Mouse (Mus musculus) limb, embryonic 13.5 days (tissue): Measurements from ENCODE around the gene 1810009A15Rik. TPM values are rescaled to one million over a fixed set of nuclear protein-coding genes. Genes with fewer than 3 reads are reported as not detected.
"Not testable (repeated sequence)": the region's sequence is repeated elsewhere in the genome, so short reads cannot be mapped to it uniquely, and the experiment has no call there.

Experiments
- ATAC-seq: fragments of 200-750 bp; cut with Nextera tagmentation; 2 replicates; pipeline ENCODE4 v1.8.0; 2017; ENCODE audit warnings: low read depth, moderate number of reproducible peaks, moderate TSS enrichment; ENCODE audit not compliant: low FRiP score
- H3K27ac ChIP-seq: fragments of 300-500 bp; sonication (generic); 2 replicates; pipeline ENCODE4 v1.5.1; 2015; ENCODE audit warnings: inconsistent platforms, mild to moderate bottlenecking, moderate library complexity
- H3K27me3 ChIP-seq: fragments of 300-500 bp; sonication (generic); 2 replicates; pipeline ENCODE4 v1.6.1; 2015; ENCODE audit warnings: mild to moderate bottlenecking, inconsistent platforms
- H3K36me3 ChIP-seq: fragments of 300-500 bp; sonication (generic); 2 replicates; pipeline ENCODE4 v1.6.1; 2015; ENCODE audit warnings: inconsistent platforms, mild to moderate bottlenecking, moderate library complexity
- H3K4me1 ChIP-seq: fragments of 300-500 bp; sonication (generic); 2 replicates; pipeline ENCODE4 v1.6.1; 2015; ENCODE audit warnings: inconsistent platforms
- H3K4me2 ChIP-seq: fragments of 300-500 bp; sonication (generic); replicated peaks from 2 replicates; pipeline ENCODE4 v1.6.1; 2015; ENCODE audit warnings: inconsistent platforms, mild to moderate bottlenecking, moderate library complexity
- H3K4me3 ChIP-seq: fragments of 300-500 bp; sonication (generic); 2 replicates; pipeline ENCODE4 v1.5.1; 2015; ENCODE audit warnings: moderate library complexity, mild to moderate bottlenecking, inconsistent platforms
- H3K9ac ChIP-seq: fragments of 300-500 bp; sonication (generic); 2 replicates; pipeline ENCODE4 v1.6.1; 2015; ENCODE audit warnings: mild to moderate bottlenecking, inconsistent platforms
- H3K9me3 ChIP-seq: fragments of 300-500 bp; sonication (generic); 2 replicates; pipeline ENCODE4 v1.6.1; 2016; ENCODE audit warnings: inconsistent platforms
- WGBS: fragments of 180-500 bp; shearing (Covaris S2); methylation state at CpG from one replicate; pipeline ENCODE4 v1.1.7; 2015; 5-methylcytosine and 5-hydroxymethylcytosine counted together
- polyA plus RNA-seq: library from polyadenylated mRNA; unstranded; fragments of >200 nt; fragmentation: Nextera tagmentation; extraction: Ambion mirVana; gene quantifications from 2 replicates; pipeline ENCODE4 v1.2.1, GENCODE M21; 2015

The 1810009A15Rik gene
- polyA plus RNA-seq, 1 experiment from 2014 or later = 96.6 TPM

DNA sequence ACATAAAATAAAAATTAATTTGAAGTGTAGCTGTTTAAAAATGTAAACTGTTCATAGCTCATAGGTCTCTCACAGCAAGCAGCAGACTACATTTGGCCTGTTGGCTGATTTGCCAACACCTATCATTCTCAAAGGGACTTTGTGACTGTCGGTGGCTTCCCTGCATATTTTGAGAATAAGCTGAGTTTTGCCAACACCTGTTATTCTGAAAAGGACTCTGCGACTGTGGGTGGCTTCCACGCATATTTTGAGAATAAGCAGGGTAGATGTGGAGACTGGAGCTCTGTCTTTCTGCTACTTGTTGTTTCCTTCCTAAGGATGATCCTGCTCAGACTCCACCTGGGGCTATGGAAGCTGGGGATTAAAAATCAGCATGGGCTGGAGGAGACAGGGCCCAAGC, 35.5 kb upstream of the 1810009A15Rik start:
- no peak overlapping the region for H3K4me2 ChIP-seq
- H3K27me3 ChIP-seq = no peaks in the 10 kb centered on the region
- H3K4me3 ChIP-seq = no peak overlapping the region
- 82% methylated on average over 3 of the region's 3 CpGs for WGBS
- peaks cover 15% of the 10 kb centered on the region for H3K4me1 ChIP-seq
- H3K9me3 ChIP-seq = no peaks in the 10 kb centered on the region
- no peak overlapping the region for H3K9ac ChIP-seq
- no peak for ATAC-seq
- peaks cover 6% of the 10 kb centered on the region for H3K36me3 ChIP-seq
- H3K27ac ChIP-seq = no peak overlapping the region

DNA sequence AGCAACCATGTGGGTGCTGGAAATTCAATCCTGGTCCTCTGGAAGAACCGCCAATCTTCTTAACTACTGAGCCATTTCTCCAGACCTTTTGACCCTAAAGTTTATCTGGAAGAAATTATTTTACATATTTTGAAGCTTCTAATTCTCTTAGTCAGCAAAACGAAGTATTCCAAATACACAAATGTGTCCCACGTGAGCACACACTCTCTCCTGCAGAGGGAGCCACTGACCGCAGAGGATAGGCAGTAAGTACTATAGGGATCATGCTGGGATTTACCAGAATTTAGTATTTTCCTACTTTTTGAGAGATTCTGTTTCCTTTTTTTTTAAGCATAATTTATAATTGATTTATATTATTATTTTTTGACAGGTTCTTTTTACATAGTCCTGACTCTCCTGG, 31.0 kb upstream of the 1810009A15Rik start:
- Histone ChIP-seq H3K4me3 (no peak overlapping the region), H3K36me3 (no peaks in the 10 kb centered on the region), H3K27ac (no peak overlapping the region), H3K4me1 (0 out of 2 replicates have a peak, but pooled peaks cover under 1% of the 10 kb centered on the region), H3K9me3 (no peaks in the 10 kb centered on the region), H3K27me3 (no peaks in the 10 kb centered on the region), H3K4me2 (no peak overlapping the region), H3K9ac (no peak overlapping the region)
- ATAC-seq = no peak
- 44% methylated on average over 4 of the region's 4 CpGs for WGBS

DNA sequence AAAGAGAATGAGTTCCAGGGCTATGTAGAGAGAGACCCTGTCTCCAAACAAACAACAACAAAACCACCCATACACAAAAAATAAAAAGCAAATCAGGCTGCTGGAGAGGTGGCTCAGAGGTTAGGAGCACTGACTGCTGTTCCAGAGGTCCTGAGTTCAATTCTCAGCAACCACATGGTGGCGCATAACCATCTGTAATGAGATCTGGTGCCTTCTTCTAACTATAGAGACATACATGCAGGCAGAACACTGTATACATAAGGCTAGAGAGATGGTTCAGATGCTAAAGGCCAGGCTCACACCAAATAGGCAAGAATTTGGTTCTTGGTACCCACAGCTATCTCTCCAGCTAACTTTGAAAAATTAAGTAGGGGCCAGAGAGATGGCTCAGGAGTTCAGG, 29.6 kb upstream of the 1810009A15Rik start:
- Histone ChIP-seq H3K27me3 (no peaks in the 10 kb centered on the region), H3K27ac (no peak overlapping the region), H3K36me3 (no peaks in the 10 kb centered on the region), H3K9me3 (no peaks in the 10 kb centered on the region), H3K4me2 (no peak overlapping the region), H3K4me1 (no peaks in the 10 kb centered on the region), H3K9ac (no peak overlapping the region), H3K4me3 (no peak overlapping the region)
- no peak for ATAC-seq
- 25% methylated on average over 1 of the region's 1 CpGs for WGBS

DNA sequence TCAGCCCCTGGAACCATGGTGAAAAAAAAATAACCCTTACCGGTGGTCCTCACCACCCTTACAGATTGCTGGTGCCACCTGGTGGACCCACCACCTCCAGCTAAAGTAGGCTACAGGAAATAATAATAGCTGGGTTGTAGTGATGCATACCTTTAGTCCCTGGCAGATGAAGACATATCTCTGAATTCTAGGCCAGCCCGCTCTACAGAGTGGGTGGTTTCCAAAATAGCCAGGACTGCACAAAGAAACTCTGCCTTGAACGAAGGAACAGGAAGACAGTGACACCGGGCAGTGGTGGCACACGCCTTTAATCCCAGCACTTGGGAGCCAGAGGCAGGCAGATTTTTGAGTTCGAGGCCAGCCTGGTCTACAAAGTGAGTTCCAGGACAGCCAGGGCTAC, 24.4 kb upstream of the 1810009A15Rik start:
- H3K4me3 ChIP-seq = no peak overlapping the region
- H3K27ac ChIP-seq = no peak overlapping the region
- ATAC-seq = no peak
- no peaks in the 10 kb centered on the region for H3K9me3 ChIP-seq
- 84% methylated on average over 6 of the region's 6 CpGs for WGBS
- H3K4me2 ChIP-seq = no peak overlapping the region
- H3K36me3 ChIP-seq = no peaks in the 10 kb centered on the region
- H3K4me1 ChIP-seq = no peaks in the 10 kb centered on the region
- no peaks in the 10 kb centered on the region for H3K27me3 ChIP-seq
- no peak overlapping the region for H3K9ac ChIP-seq

DNA sequence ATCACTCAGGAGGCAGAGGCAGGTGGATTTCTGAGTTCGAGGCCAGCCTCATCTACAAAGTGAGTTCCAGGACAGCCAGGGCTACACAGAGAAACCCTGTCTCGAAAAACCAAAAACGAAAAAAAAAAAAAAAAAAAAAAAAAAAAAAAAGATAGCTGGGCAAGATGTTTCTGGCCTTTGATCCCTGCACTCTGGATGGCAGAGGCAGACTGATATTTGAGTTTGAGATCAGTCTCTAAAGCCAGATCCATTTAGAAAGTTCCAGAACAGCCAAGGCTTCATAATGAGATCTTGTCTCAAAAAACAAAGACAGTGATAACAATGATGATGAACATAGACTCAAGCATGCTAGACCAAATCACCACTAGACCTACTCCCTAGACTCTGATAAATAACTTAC, 18.3 kb upstream of the 1810009A15Rik start:
- Histone ChIP-seq H3K36me3 (peaks cover 25% of the 10 kb centered on the region), H3K4me3 (peak overlapping the region; percentile 99; the same call in 1 of the 2 replicates), H3K4me2 (peak overlapping the region; percentile 92)
- 85% methylated on average over 3 of the region's 3 CpGs for WGBS
- not testable (repeated sequence) for H3K4me1 ChIP-seq, H3K9ac ChIP-seq, H3K9me3 ChIP-seq, H3K27me3 ChIP-seq, H3K27ac ChIP-seq, ATAC-seq

DNA sequence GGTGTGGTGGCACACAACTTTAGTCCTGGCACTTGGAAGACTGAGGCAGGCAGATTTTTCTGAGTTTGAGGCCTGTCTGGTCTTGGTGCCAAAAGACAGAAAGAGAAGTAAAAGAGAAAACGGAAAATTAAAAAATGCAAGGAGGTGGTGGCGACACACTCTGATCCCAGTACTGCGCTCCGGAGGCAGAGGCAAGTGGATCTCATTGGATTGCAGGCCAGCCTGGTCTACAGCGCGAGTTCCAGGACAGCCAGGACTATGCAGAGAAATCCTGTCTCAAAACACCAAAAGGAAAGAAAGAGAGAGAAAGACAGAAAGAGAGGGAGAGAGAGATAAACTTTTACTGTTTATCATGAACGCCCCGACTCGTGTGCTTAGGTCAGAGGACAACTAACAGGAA, 17.8 kb upstream of the 1810009A15Rik start:
- H3K9ac ChIP-seq = peak overlapping the region; percentile 98
- peak overlapping the region; percentile 92 for H3K4me2 ChIP-seq
- H3K4me1 ChIP-seq = peaks cover 9% of the 10 kb centered on the region
- H3K4me3 ChIP-seq = peak overlapping the region; percentile 99
- peaks cover 30% of the 10 kb centered on the region for H3K36me3 ChIP-seq
- 56% methylated on average over 9 of the region's 9 CpGs for WGBS
- H3K27me3 ChIP-seq = no peaks in the 10 kb centered on the region
- H3K27ac ChIP-seq = no peak overlapping the region; the same call in 1 of the 2 replicates
- H3K9me3 ChIP-seq = no peaks in the 10 kb centered on the region
- no peak for ATAC-seq

DNA sequence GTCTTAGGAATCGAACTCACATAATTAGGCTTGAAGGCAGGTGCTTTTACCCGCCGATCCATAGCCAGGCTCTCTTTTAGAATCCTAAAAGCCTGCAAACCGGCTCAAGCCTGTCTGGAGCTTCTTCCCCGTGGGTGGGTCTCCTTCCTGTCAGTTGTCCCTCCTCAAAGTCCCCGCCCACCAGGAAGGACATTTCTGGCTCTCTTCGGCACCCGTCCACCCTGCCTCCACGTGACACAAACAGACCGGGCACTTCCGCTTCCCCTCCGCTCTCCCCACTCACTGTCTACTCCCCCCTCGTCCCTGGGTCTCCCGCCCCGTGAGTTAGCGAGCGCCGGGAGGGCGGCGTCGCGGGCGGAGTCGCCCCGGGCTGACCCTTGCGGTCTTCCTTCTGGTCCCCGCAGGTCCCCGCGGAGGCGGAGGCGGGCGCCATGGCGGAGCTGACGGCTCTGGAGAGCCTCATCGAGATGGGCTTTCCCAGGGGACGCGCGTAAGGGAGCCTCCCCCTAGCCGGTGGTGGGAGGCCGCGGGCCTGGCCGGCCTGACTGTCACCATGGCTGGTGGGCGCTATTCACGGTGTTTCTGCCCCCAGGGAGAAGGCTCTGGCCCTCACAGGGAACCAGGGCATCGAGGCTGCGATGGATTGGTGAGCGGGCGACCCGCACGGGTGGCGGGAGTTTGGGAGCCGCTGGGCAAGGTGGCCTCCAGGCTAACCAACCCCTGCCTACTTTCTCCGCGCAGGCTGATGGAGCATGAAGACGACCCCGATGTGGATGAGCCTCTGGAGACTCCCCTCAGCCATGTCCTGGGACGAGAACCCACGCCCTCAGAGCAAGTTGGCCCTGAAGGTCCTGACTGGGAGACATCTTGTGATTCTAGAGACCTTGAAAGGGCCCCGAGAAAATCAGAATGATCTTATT, 17.1 kb upstream of the 1810009A15Rik start, which contains the start of gene Ubxn1:
Ubxn1 (plus strand) TSS at position 230 of the 920 bp plus-strand sequence.
- peak; percentile 98 for ATAC-seq
- Histone ChIP-seq H3K27me3 (no peaks in the 10 kb centered on the region), H3K4me1 (peaks cover 9% of the 10 kb centered on the region), H3K27ac (peak within 1 kb of the TSS; percentile 69), H3K36me3 (peaks cover 36% of the 10 kb centered on the region), H3K9me3 (no peaks in the 10 kb centered on the region), H3K9ac (peak within 1 kb of the TSS; percentile 98), H3K4me2 (peak within 1 kb of the TSS; percentile 92), H3K4me3 (peak within 1 kb of the TSS; percentile 99)
- WGBS = 1% methylated on average over 59 of the region's 59 CpGs

DNA sequence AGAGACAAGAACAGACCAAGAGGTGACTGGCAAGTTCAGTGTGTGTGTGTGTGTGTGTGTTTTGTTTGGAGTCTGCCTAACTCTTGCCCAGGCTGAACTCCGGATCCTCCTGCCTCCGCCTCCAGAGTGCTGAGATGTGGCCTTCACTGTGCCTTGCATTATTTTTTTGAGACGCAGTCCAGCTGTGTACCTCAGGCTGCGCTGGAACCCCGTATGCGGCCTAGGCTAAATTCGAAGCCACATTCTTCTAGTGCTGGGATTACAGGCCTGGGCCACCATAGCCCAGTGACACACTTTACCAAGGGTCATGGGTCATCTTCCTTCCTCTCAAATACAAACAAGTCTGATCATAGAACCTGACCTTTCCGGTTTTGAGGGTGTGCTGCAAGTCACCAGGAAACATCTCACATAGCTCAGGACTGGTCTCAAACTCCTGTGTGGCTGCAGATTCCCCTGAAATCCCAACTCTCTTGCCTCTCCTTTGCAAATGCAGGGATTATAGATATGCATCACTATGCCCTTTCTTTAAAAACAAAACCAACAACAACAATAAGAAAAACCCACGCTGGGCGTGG, 16.3 kb upstream of the 1810009A15Rik start:
- peak overlapping the region; percentile 69; the same call in 1 of the 2 replicates for H3K27ac ChIP-seq
- H3K4me1 ChIP-seq = peaks cover 9% of the 10 kb centered on the region
- H3K4me2 ChIP-seq = peak overlapping the region; percentile 92
- no peak for ATAC-seq
- no peaks in the 10 kb centered on the region for H3K27me3 ChIP-seq
- no peaks in the 10 kb centered on the region for H3K9me3 ChIP-seq
- peak overlapping the region; percentile 99 for H3K4me3 ChIP-seq
- 78% methylated on average over 10 of the region's 10 CpGs for WGBS
- peaks cover 43% of the 10 kb centered on the region for H3K36me3 ChIP-seq
- peak overlapping the region; percentile 98 for H3K9ac ChIP-seq

DNA sequence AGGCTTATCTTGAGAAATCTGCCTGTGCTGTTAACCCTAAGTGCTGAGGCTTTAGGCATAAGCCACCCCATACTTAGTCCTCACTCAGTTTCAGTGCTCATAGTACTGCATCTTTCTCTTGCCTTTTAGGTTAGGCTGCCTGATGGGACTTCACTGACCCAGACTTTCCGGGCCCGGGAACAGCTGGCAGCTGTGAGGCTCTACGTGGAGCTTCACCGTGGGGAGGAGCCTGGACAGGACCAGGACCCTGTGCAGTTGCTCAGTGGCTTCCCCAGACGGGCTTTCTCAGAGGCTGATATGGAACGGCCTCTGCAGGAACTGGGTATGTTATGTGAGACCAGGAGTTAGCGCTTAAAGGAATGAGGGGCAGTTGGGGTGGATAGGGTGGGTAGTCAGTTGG, 13.6 kb upstream of the 1810009A15Rik start:
- Histone ChIP-seq H3K9ac (no peak overlapping the region), H3K4me3 (no peak overlapping the region), H3K9me3 (no peaks in the 10 kb centered on the region), H3K4me1 (peaks cover 17% of the 10 kb centered on the region), H3K4me2 (no peak overlapping the region), H3K36me3 (peaks cover 56% of the 10 kb centered on the region), H3K27me3 (no peaks in the 10 kb centered on the region), H3K27ac (no peak overlapping the region)
- 91% methylated on average over 7 of the region's 7 CpGs for WGBS
- no peak for ATAC-seq

DNA sequence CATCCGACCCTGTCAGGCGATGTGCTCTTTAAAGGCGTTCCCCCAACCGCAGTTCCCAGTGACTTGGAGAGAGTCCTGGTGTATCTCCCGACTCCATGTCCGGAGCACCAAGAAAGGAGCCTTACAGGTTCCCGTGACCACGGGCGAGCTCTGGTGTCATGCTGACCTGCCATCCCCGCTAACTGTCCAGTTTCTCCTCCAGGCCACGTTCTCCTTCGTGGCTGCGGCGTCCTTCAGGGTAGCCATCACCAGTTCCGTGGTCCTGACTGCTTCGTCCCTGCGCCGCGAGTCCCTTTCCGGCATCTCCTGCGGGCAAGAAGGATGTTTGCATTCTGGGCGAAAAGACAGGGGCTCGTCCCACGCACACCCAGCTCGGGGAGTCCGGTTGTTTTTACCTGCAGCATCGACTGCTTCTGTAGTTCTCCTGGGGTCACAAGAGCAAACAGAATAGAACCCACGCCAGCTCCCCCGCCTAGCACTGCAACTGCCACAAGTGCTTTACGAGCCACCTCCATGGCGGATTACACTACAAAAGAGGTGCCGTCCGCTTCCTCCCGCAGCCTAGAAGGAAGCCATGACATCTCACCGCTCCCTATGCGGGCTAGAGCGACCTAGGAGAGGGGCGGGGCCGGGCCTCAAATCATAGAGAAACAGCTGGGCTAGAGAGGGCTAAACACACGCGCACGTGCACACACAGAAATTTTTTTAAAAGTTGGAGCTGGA, 8.2 kb upstream of the 1810009A15Rik start, which contains the start of gene Uqcc3:
Uqcc3 (minus strand) TSS at position 613 of the 723 bp plus-strand sequence.
- Histone ChIP-seq H3K4me1 (peaks cover 9% of the 10 kb centered on the region), H3K4me3 (peak within 1 kb of the TSS; percentile 89), H3K27ac (peak within 1 kb of the TSS; percentile 81), H3K9me3 (no peaks in the 10 kb centered on the region), H3K4me2 (peak within 1 kb of the TSS; percentile 86), H3K9ac (peak within 1 kb of the TSS; percentile 92), H3K27me3 (no peaks in the 10 kb centered on the region), H3K36me3 (peaks cover 30% of the 10 kb centered on the region)
- ATAC-seq = peak; percentile 97
- under 1% methylated on average over 42 of the region's 42 CpGs for WGBS

DNA sequence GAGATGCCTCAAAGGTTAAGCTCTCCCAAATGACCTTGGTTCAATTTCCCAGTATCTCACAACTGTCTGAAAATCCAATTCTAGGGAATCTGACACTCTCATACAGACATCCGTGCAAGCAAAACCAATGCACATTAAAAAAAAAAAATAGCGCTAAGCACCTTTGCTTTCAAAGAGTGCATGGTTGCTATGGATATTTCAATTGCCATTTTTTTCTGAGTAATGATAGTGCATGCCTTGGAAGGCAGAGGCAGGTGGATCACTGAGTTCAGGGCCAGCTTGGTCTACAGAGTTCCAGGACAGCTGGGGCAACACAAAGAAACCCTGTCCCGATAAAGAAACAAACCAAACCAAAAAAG, 7.6 kb upstream of the 1810009A15Rik start:
- Histone ChIP-seq H3K9ac (peak overlapping the region; percentile 92), H3K9me3 (no peaks in the 10 kb centered on the region)
- WGBS = 19% methylated on average over 3 of the region's 3 CpGs

DNA sequence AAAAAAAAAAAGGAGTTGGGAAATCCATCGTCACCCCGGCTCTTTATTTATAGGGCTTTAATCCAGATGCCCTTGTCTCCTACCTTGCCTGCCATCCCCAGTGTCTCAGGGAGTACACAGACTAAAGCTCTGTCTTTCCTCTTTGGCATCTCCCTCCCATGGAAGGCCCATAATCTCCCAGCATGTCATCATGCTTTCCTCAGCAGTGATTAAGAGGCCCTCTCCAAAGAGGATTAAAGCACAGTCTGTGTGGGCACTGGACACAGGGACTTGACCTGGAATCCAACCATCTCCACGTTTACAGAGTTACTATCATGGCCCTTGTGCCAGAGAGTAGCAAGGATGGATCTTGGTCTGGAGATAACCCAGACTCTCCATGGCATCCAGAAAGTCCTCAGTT, 5.0 kb upstream of the 1810009A15Rik start, which contains the start of the genes Lbhd1 and Gm49403:
Lbhd1 (plus strand) TSS at position 117 of the 400 bp plus-strand sequence.
Gm49403 (plus strand) TSS at position 315 of the 400 bp plus-strand sequence.
- H3K27ac ChIP-seq = no peak within 1 kb of the TSS
- no peak within 1 kb of the TSS for H3K4me3 ChIP-seq
- H3K9me3 ChIP-seq = no peaks in the 10 kb centered on the region
- no peak within 1 kb of the TSS for H3K9ac ChIP-seq
- no peaks in the 10 kb centered on the region for H3K27me3 ChIP-seq
- no peak within 1 kb of the TSS for H3K4me2 ChIP-seq
- no peak for ATAC-seq
- peaks cover 4% of the 10 kb centered on the region; the same call in 1 of the 2 replicates for H3K36me3 ChIP-seq
- H3K4me1 ChIP-seq = peaks cover 20% of the 10 kb centered on the region
- WGBS = 66% methylated on average over 3 of the region's 3 CpGs

More for the DNA sequence above, 7.6 kb upstream of the 1810009A15Rik start:
- H3K27me3 ChIP-seq = no peaks in the 10 kb centered on the region
- H3K4me1 ChIP-seq = peaks cover 9% of the 10 kb centered on the region
- ATAC-seq = no peak
- H3K36me3 ChIP-seq = peaks cover 25% of the 10 kb centered on the region
- peak overlapping the region; percentile 86 for H3K4me2 ChIP-seq
- peak overlapping the region; percentile 89 for H3K4me3 ChIP-seq
- H3K27ac ChIP-seq = no peak overlapping the region; the same call in 1 of the 2 replicates
